Mouse (Mus musculus) embryo, embryonic 11.5 days (tissue): ENCODE measurements at regions not wholly inside any gene's neighbourhood (a gene's known extent, or its start where the extent isn't known, plus 50 kb on each side); places are given as distances from the start of the nearest gene placed in this dataset.

Experiments used
- DNase-seq: peaks from one replicate; pipeline ENCODE4 v3.0.0-alpha.2; 2012; ENCODE audit warnings: low read depth, low spot score

DNA sequence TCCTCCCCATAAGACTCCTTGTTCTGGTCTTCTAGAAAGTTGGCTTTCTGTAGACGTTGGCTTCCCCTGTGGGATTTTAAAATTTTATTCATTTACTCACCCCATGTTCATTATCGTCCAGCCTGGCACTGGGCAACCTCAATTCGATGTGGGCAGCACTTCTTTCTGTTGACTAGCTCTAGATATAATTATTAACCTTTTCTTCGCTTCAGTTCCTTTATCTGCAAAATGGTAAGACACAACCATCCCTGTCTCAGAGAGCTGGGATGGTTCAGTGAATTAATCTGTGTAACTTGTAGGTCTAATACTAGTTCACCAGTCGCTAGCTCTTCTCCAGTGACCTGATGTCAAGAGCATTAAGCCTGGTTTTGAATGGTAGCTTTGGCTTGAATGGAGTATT lies 89.9 kb upstream of the Plxnc1 start:
- no peak for DNase-seq

DNA sequence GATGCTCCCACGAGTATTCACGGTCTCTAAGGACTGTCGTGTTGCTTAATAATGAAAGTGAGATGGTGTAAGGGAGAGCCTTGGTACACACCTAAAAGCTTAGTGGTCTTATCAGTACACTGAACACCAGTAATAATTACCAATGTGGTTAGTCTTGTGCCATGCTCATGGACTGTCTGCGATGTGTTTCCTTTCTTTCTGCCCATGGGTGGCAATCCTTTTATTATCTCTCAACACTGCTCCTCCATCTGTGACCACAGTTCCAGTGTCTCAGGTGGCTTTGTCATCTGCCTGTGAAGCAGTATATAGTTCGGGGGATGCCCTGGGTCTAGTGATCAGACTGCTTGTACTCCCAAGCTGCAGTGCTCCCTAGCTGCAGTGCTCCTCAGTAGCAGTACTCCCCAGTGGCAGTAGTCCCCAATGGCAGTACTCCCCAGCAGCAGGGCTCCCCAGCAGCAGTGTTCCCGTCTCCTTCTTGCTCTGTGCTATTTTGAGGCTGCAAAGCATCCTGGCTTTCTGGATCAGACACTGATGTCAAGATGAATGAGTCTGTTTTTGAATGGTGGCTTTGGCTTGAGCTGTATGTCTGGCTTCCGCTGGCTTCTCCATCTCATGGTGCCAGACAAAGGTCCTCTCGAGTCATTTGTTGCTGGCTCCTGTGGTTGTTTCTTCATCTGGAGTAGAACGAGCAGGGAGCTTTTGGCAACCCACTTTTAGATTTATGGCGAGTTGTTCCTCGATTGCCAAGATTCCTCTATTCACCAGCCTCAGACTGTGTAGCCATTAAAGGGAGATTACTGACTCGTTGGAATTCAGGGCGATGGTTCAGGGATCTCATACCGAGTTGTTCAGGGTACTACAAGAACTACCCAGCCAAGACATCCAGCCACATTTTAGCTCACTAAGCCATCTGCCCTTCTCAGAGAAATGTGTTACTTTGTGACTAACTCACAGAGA lies 88.4 kb upstream of the Plxnc1 start:
- no peak for DNase-seq

DNA sequence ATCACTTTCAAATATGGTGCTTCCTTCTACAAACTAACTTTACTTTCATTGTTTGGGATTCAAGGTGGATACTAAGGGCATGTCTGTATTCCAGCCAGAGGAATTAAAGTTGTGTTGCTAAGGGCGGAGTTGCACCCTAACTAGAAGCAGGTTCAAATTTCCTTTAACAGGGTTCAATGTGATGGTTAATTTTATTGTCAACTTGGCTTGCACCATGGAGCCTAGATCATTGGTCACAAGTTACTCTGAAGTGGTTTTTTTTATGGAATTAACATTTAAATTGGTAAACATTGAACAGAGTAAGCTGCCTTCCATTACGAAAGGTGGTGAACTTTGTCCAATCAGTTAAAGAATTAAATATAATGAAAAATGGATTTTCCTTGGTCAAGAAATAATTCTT lies 86.7 kb upstream of the Plxnc1 start:
- no peak for DNase-seq

DNA sequence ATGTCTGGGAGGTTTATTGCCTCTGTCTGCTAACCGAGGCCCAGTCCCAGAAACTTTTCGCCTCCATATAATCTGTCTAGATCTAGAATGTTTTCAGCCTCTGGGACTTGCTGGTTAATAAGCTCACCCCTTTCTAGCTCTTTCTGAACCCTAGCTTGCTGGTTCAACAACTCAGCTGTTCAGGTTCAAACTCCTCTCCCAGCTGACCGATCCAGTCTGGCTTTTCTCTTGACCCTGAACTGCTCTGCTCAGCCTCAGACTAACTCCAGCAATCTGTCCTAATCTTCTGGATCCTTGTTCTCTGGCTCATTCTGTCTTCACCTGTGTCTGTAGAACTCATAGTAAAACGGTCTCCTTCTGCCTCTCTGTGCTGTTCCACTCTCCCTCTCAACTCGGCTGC lies 86.2 kb upstream of the Plxnc1 start:
- no peak for DNase-seq

DNA sequence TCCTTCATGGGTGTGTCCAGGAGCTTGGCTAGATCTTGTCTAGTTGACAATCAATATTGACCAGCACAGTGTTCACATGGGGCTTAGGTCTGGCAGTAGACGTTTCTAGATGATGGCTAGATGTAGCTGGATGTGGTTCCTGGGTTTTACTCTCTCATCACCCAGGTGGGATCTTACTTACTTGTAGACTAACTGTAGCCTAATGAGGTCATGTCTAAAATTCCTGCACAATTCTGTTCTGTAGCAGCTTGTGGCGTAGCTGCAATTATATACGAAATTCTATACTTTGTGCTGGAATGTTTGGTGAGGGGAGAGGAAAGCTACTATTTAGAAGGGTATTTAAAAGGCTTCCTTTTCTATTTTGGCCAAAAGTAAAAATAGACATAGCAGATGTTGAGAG lies 84.9 kb upstream of the Plxnc1 start:
- DNase-seq = no peak

DNA sequence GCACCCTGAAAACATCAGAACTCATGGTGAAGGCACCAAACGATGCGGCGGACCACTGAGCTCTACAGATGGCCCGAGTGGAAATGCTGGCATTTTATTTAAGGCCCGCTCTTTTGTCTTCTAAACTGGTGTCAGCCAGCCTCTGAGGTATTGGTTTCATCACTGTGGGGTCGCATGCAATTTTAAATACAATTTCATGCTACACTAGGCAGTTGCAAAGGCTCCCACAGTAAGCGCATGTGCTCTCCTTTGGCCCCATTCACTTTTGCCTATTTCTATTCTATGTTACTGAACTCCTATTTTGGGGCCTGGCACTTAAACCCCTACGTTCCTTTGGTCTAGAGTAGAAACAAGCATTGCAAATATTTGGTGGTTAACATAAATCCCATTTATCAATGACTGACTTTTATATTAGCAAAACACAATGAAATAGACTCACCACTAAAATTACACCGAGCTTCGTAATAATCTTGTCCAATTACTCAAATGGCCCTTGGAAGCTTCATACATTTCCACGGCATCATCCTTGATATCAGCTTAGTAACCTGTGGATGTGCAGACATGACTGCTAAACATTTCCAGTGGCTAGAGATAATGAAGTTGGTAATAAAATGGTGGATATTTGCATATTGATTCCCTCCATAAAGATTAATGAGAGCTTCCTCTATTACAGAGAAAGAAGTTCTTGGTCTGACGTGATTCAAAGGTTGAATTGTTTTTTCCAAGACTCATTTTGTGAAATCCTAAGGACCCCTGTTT lies 81.1 kb upstream of the Plxnc1 start:
- DNase-seq = no peak

DNA sequence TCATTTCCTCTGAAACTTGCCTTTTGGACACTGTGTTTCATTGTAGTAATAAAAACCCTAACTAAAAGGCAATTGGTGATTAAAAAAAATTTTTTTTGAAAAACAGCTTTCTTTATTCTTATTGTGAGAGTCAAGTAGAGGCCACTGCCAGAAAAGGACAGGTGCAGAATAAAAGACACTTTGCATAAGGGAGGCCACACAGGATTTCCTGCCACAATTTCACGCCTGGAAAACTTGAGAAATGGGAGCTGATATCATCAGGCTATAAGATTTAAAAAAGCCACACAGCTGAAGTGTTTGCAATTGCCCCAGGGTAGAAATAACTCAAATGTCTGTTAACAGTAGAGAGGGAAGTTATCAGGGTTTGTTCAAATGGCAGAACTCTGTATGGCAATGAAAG lies 76.6 kb upstream of the Plxnc1 start:
- DNase-seq = no peak

DNA sequence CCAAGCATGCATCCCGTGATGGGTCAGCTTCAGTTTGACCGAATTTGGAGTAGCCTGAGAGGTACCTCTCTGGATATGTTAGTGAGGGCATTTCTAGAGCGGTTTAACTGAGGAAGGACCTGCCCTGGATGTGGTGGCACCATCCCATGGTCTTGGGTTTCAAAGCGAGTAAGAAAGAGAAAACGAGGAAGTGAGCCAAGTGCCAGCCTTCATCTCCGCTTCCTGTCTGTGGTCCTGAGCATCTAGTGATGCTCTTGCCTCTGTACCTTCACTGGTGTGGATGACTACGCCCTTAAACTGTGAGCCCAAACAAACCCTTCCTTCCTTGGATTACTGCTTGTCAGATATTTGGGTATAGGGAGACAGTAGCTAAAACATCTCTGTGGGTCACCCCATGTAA lies 72.3 kb upstream of the Plxnc1 start:
- DNase-seq = no peak

DNA sequence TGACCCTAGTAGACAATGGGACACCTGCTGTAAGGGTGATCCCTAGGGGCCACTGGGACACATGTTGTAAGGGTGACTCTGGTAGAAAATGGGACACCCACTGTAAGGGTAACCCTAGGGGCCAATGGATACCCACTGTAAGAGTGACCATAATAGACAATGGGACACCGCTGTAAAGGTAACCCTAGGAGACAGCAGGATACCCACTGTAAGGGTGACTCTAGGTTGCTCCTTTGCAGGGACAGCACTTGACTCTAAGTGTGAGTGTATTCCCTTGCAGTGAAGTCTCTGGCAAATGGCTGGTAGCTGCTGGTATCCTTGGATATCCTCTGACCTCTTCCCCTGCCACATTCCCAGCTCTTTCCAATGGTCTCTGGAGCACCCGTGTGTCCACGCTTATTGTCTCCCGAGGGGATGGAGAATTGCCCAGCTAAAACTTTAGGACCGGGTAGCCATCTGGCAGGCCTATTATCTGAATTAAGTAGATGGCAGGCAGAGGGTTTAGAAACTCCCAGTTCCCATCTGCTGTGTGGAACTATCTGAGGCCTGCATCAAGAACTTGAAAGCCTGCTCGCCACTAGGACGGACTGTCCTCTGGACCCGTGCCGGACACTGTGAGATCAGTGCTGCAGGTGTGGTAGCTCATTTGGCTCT lies 70.8 kb upstream of the Plxnc1 start:
- no peak for DNase-seq

DNA sequence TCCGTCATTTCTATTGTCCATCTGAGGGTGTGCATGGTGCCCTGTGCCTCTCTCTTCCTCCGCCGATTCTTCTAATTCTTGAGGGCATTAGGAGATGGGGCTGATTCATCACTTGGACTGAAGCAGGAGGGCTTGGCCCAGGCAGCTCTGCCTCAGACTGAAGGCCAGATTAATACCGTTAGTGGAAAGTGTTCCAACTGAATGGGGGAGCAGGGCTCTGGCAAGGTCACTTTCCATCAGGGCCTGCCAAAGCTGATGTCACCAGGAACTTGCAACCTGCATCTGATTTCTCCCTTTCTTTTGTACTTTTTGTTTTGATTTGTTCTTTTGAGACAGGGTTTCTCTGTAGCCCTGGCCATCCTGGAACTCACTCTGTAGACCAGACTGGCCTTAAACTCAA lies 69.3 kb upstream of the Plxnc1 start:
- DNase-seq = no peak

DNA sequence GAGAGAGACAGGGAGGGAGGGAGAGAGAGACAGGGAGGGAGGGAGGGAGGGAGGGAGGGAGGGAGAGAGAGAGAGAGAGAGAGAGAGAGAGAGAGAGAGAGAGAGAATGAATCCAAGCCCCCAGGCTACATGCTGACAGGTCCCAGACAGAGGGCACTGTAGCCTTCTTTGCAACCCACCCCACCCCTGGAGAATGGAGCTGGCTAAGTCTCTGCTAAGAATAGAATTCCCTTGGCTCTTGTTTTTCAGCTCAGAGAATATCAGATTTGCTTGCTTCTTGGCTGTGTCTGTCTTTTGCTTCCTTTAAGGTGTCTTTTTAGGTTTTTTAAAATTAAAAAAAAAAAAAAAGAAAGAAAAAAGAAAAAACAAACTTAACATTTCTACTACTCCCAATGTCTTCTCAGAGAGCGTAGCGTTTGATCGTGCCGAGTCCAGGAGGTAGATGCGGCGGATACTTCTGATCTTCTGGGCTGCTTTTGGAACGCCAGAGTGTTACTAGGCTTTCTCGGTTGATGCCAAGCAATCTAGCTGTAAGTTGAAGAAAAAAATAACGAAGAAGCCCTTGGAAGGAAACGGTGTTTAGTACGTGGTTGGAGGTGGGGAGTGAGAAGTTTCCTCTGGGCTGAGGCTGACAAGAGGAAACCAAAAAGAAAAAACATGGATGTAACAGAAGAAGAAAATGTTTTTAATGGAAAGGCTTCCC lies 68.7 kb upstream of the Plxnc1 start:
- DNase-seq = no peak

DNA sequence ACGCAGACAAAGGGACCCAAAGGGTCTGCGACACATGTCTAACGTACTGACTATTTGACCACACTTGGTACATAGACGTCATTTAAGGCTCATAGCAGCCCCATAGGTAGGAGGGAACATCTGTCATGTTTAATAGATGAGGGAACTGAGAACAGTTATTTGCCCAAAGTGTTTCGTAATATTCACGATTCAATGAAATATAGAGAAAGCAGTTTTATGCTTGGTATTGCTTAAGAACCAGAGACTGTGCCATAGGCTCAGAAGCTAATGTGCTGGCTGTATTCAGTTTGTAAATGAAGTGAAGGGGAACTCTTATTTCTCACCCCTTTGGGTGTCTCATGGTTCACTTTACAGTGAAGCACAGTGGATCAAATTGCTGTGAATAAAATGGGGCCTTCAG lies 65.7 kb upstream of the Plxnc1 start:
- DNase-seq = no peak

DNA sequence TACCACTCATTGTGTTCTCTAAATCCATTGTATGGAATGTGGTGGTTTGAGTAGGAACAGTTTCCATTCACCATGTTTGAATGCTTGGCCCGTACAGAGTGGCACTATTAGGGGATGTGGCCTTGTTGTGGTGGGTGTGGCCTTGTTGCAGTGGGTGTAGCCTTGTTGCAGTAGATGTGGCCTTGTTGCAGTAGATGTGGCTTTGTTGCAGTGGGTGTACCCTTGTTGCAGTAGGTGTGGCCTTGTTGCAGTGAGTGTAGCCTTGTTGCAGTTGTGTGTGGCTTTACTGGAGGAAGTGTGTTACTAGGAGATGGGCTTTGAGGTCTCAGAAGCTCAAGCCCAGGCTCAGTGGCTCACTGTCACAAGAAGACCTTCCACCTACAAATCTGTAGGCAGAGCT lies 64.4 kb upstream of the Plxnc1 start:
- no peak for DNase-seq

DNA sequence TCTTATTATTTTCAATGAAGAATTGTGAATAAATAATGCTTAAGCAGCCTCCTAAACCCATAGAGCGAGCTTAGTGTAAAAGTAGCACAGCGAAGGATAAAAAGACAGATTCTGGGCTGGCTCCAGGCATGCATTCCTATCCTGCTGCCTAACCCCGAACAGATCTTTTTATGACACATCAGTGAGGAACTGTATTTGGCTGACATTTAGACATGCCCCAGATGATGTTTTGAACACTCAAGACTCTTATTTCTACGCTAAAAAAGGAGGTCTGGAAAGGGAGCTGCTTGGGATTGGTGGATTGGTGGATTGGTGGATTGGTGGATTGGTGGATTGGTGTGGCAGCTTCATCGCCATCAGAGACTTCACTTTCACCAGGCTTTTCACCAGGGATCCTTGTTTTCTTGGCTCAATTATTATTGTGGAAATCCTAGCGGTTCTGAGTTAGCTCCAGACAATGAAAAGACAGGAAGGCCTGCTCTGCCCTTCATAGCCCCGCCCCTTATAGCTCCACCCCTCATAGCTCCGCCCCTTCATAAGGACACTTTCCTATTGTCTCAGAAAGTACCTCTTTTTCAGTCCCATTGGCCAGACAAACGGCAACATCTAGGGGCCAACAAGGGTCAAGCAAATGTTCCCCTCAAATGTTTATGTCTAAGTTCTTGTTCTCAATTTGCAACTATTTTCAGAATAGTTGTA lies 59.6 kb upstream of the Plxnc1 start:
- no peak for DNase-seq

DNA sequence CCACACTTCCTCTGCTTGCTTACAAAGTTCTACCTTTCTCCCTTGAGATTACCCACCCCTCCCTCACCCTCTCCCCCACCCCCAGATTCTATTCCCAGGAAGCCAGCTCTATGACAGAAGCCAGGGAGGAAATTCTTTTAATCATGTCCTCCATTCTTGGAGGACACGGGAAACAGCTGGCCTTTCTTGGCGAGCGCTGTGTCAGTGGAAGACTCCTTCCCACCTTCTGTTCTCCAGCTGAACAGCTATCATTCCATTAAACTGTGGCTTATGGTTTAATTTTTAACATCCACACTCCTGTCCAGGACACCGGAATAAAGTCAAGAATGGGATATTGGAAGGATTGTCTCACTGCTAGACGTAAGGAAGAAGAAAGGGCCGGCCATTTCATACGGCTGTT lies 59.0 kb upstream of the Plxnc1 start:
- no peak for DNase-seq

DNA sequence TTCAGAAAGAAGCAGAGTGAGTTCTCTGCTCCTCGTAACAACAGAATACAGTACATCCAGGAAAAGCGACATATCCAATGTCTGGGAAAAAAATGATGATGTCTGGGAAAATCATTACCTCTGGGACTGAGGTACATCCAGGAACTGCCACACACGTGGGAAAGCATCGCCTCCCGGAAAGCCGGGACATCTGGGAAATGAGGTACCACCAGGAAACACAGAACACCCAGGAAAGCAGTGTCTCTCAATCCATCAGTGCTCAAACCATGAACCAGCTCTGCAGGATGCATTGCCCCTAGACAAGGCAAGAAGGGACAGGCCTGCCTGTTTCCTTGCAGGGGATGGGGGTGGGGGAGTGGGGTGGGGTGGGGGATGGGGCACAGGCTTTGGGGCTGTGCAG lies 57.0 kb upstream of the Plxnc1 start:
- DNase-seq = no peak

DNA sequence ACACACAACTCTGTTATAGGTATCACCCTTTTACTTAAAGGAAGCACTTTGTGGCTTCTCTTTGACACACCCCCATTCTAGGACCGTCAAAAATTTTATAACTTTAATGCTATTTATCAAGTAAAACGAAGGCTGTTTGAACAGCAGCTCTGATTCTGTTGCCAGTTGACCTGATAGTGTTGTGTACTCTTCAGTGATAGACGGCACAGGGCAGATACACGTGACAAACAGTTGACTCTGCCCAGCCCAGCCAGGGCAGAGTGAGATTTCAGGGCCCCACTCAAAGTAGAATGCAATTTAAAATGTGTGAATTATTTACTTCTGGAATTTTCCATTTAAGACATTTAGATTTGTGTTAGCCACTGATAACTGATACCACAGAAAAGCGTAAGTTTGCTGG lies 55.1 kb upstream of the Plxnc1 start:
- DNase-seq = no peak
